Mouse (Mus musculus) embryonic facial prominence, embryonic 11.5 days (tissue): ENCODE data around the gene Clec9a. TPM values are rescaled to one million over a fixed set of nuclear protein-coding genes. Genes with fewer than 3 reads are reported as not detected.

Experiments
- ATAC-seq: fragments of 200-750 bp; cut with Nextera tagmentation; replicated peaks from 2 replicates; pipeline ENCODE4 v1.8.0; 2017; ENCODE audit warnings: low read depth; ENCODE audit not compliant: insufficient number of reproducible peaks, low FRiP score, low TSS enrichment
- DNase-seq: peaks from one replicate; pipeline ENCODE4 v3.0.0-alpha.2; 2015; ENCODE audit warnings: low spot score
- H3K27ac ChIP-seq: fragments of 300-500 bp; sonication (generic); replicated peaks from 2 replicates; pipeline ENCODE4 v1.5.1; 2014; ENCODE audit warnings: mild to moderate bottlenecking, low read depth, low read length, control low read depth
- H3K27me3 ChIP-seq: fragments of 300-500 bp; sonication (generic); 2 replicates; pipeline ENCODE4 v1.6.1; 2014; ENCODE audit warnings: mild to moderate bottlenecking, low read length, moderate library complexity, mixed read lengths; ENCODE audit not compliant: control insufficient read depth, insufficient read depth
- H3K36me3 ChIP-seq: fragments of 300-500 bp; sonication (generic); replicated peaks from 2 replicates; pipeline ENCODE4 v1.6.1; 2014; ENCODE audit warnings: low read depth, mild to moderate bottlenecking, low read length, moderate library complexity, mixed read lengths; ENCODE audit not compliant: control insufficient read depth, insufficient read depth
- H3K4me1 ChIP-seq: fragments of 300-500 bp; sonication (generic); 2 replicates; pipeline ENCODE4 v1.6.1; 2014; ENCODE audit warnings: low read length, mixed read lengths; ENCODE audit not compliant: control insufficient read depth, insufficient read depth
- H3K4me2 ChIP-seq: fragments of 300-500 bp; sonication (generic); 2 replicates; pipeline ENCODE4 v1.6.1; 2014; ENCODE audit warnings: low read depth, mild to moderate bottlenecking, control low read depth, low read length, moderate library complexity
- H3K4me3 ChIP-seq: fragments of 300-500 bp; sonication (generic); 2 replicates; pipeline ENCODE4 v1.5.1; 2014; ENCODE audit warnings: low read depth, low read length, control low read depth
- H3K9ac ChIP-seq: fragments of 300-500 bp; sonication (generic); replicated peaks from 2 replicates; pipeline ENCODE4 v1.6.1; 2014; ENCODE audit warnings: mild to moderate bottlenecking, control low read depth, low read length
- H3K9me3 ChIP-seq: fragments of 300-500 bp; sonication (generic); replicated peaks from 2 replicates; pipeline ENCODE4 v1.6.1; 2016; ENCODE audit warnings: mild to moderate bottlenecking, low read length, inconsistent platforms, mixed read lengths; ENCODE audit not compliant: control insufficient read depth
- WGBS: fragments of 180-500 bp; shearing (Covaris S2); extraction: QIAGEN DNeasy Blood & Tissue Kit; methylation state at CpG from one replicate; pipeline ENCODE4 v1.1.7; 2014; 5-methylcytosine and 5-hydroxymethylcytosine counted together
- polyA plus RNA-seq: library from polyadenylated mRNA; unstranded; fragments of >200 nt; fragmentation: Nextera tagmentation; extraction: Ambion mirVana; gene quantifications from 2 replicates; pipeline ENCODE4 v1.2.1, GENCODE M21; 2014

Clec9a gene
- polyA plus RNA-seq, 1 experiment from 2014 or later: 0.15 TPM

DNA sequence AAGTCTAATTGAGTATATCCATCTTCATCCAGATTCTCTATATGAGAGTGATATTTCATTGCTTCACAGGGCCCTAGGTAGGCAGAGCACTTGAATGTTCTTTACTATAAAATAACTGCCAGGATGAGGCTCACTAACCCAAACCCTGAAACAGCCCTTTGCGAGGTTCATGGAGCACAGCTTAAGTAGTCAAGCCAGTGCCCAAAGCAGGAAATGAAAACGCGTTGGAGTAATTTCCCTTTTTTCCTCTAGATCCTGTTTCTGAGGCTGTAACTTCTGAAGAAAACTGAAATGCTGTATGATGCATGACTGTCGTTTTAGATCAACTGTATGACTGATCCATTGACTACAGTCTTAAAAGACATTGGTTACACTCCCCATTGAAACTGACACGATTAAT lies 64.0 kb downstream of the Clec9a start:
- WGBS: 81% methylated on average over 5 of the region's 5 CpGs
- no peaks in the 10 kb centered on the region for H3K4me1 ChIP-seq
- H3K4me2 ChIP-seq: no peak overlapping the region
- no peaks in the 10 kb centered on the region for H3K36me3 ChIP-seq
- H3K9ac ChIP-seq: no peak overlapping the region
- DNase-seq (no peak), ATAC-seq (no peak)
- no peaks in the 10 kb centered on the region for H3K9me3 ChIP-seq
- no peak overlapping the region for H3K4me3 ChIP-seq
- H3K27me3 ChIP-seq: no peaks in the 10 kb centered on the region
- H3K27ac ChIP-seq: no peak overlapping the region

Other genes starting within 250 kb of the Clec9a start
- gene Clec2d, start 228.2 kb upstream of the Clec9a start, polyA plus RNA-seq: not detected in 2 replicates
- 0.27 and 0.29 TPM in 2 replicates for gene Cd69, start 133.4 kb upstream of the Clec9a start, polyA plus RNA-seq
- not detected in 2 replicates for gene 4922502D21Rik, start 77.1 kb upstream of the Clec9a start, polyA plus RNA-seq
- gene Clec12a, start 66.2 kb upstream of the Clec9a start, polyA plus RNA-seq: 0.54 and 0.91 TPM in 2 replicates
- not detected in 2 replicates for gene Clec12b, start 23.0 kb upstream of the Clec9a start, polyA plus RNA-seq
- 10.7 and 13.5 TPM in 2 replicates for gene Clec1b, start 11.6 kb upstream of the Clec9a start, polyA plus RNA-seq
- 0.49 and 1.5 TPM in 2 replicates for gene Clec1a, start 43.1 kb downstream of the Clec9a start, polyA plus RNA-seq
- 0.36 TPM in 1 of 2 replicates, not detected in the other for gene Olr1, start 98.3 kb downstream of the Clec9a start, polyA plus RNA-seq
- not detected in 2 replicates for gene Tmem52b, start 103.7 kb downstream of the Clec9a start, polyA plus RNA-seq
- gene Gabarapl1, start 124.3 kb downstream of the Clec9a start, polyA plus RNA-seq: 17.5 and 19.4 TPM in 2 replicates
- not detected in 2 replicates for gene Klre1, start 169.0 kb downstream of the Clec9a start, polyA plus RNA-seq
- not detected in 2 replicates for gene Klrd1, start 182.9 kb downstream of the Clec9a start, polyA plus RNA-seq
- 0.08 TPM in 1 of 2 replicates, not detected in the other for gene Klrk1, start 215.0 kb downstream of the Clec9a start, polyA plus RNA-seq
- not detected in 2 replicates for gene Klrc3, start 234.5 kb downstream of the Clec9a start, polyA plus RNA-seq